Mouse (Mus musculus) thymus, postnatal 10 days (tissue): ENCODE data around the gene Mrrf.

Experiments used
- DNase-seq, 2 experiments: peaks; one replicate each; pipeline ENCODE4 v3.0.0; 2021; ENCODE audit warnings: low spot score in 2 of 2

Gene Mrrf

DNA sequence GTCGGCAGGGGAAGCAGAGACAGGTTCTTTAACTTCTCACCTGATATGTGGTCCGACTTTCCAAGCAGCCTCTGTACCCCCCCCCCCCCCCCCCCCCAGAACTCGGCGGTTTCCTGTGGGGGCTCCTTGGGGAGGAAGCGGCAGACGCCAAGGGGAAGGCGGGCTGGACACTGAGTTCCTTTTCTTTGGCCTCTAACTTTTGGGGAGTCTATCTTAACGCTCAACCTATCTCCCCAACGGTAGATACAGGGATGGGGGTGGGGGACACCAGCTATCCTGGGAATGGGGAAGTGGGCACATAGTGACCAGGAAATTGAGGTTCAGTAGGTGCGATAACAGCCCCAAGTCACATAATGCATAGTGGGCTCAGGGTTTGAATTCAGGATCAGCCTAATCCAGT is 94.8 kb downstream of the Mrrf start:
- DNase-seq = no peak

DNA sequence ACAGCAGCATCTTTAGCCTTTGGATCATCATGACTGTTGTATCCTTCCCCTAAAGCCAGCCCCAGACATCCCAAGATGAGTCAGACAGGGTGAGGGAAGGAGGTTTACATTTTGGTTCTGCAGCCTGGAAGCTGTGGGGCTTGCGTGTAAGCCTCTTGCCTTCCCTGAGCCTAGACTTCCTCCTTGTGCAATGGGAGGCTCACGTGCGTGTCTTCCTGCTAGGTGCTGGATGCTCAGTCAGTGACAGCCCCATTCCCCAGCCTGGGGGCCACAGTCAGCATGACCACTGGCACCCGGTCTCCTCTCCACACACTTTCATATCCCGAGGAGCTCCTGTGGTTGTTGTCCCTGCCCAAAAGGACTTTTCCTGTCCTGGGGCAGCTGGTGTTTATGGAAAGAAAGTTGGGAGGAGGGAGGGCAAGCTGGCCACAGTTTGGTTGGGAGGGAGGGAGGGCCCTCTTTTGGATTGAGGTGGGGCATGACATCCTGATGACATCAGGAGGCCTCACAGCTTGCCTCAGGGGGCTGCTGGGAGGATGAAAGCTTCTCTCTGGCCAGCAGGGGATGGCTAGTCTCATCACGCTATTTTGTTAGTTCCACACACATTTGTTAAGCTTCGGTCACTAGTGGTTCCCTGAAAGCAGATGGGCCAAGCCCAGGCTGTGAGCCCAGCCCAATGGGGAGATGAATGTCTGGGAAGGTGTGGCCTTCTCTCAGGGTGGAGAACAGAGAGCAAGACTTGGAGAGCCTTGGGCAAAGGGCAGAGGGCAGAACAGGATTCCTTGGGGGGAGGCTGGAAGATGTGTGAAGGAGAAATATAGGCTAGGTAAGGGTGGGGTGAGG is 98.6 kb downstream of the Mrrf start:
- no peak for DNase-seq

DNA sequence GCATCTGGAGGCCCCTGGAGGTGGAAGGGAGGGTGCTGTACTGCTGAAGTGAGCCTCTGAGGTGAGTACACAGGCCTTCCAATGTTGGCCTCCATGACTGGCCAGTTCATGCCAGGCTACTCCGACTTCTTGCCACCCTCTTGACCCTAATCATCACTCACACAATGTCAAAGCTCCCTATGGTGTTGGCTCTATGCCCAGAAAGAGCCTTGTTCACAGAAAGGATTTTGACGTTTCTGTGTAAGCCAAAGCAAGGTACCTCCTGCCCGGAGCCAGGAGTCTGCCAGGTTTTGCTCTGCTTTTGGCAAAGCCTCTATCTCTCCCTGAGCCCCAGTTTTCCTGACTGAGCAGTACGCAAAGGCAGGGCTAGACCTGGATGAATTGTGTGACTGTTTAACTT is 99.7 kb downstream of the Mrrf start:
- no peak for DNase-seq

DNA sequence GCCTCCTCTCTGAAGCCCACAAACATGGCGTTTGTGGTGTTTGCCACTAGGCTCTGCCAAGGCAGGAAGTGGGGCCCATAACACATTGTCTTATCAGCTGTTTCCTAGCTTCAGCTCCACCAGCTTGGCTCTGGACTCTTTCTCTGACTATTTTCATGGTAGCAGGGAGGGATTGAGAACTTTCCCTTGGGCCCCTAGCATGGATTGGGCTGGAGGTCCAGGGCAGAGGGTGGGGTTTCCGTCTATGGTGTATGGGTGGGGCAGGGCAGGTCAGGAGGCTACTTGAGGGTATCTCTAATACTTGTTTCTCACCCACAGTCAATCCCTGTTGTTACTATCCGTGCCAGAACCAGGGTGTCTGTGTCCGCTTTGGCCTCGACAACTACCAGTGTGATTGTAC is 100.7 kb downstream of the Mrrf start:
- DNase-seq = no peak

DNA sequence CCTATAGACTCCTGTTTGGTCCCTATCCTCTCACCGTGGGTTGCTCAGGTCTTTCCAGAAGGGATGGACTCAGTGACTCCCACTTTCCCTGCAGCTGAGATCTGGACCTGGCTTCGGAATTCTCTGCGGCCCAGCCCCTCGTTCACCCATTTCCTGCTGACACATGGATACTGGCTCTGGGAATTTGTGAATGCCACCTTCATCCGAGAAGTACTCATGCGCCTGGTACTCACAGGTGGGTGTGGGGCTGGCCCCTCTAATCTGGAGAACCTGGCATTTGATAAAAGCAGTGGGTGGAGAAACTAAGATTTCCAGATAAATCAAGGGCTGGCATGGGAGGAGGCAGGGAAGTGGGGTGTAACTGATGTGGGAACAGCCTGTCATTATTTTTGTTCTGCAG is 101.4 kb downstream of the Mrrf start:
- no peak for DNase-seq

DNA sequence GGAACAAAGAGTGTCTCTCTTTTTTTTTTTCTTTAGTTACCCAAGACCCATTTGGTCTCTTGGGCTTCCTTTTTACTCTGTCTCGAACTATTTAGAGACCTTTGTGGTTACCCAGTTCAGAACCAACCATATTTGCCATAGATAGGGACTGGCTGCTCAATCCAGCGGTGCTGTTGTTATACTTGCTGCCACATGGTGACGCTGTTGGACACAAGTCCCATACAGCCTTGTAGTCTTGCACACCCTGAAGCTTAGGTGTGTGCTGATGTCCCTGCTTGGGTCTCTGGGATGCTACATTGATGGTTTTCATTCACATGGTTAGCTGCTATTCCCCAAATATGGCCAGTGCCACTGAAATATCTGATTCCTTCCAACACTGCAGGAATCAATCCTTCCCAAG is 102.3 kb downstream of the Mrrf start:
- no peak for DNase-seq

DNA sequence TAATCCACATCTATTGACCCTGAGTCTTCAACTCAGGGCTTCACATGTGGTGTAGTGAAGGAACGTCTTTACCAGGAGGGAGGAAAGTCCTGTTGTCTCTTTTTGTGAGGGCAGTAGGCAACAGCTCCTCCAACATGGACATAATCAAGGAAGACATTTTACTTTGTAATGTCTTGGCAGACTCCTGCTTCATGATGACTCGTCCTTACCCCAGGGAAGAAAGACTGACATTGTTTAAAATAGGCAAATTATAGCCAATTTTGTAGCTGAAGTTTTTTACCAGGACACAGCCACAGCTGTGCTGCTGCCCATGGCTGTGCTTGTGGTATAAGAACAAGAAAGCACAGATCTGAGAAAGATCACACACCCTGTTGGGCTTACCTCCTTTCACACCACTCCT is 102.8 kb downstream of the Mrrf start:
- no peak for DNase-seq
